Mouse (Mus musculus) heart, embryonic 14.5 days (tissue): Measurements from ENCODE around the gene Gabra4. TPM values are rescaled to one million over a fixed set of nuclear protein-coding genes. Genes with fewer than 3 reads are reported as not detected.
A peak's percentile ranks its signal among the peaks of the same experiment; 100 is the strongest.

Experiments used
- ATAC-seq: fragments of 200-750 bp; cut with Nextera tagmentation; 2 replicates; pipeline ENCODE4 v1.8.0; 2017; ENCODE audit warnings: low read depth, moderate TSS enrichment; ENCODE audit not compliant: insufficient number of reproducible peaks, insufficient read depth, low FRiP score
- H3K27ac ChIP-seq, 2 experiments: fragments of 200-500 bp in 1 of 2; fragments of 300-500 bp in 1 of 2; sonication (generic) in 1 of 2; replicated peaks in 1 of 2; 2 replicates each; pipeline ENCODE4 v1.5.1; 2012 to 2014; ENCODE audit warnings: low read depth in 2 of 2, low read length in 2 of 2, control low read depth in 1 of 2, mild to moderate bottlenecking in 1 of 2, mixed read lengths in 1 of 2; ENCODE audit not compliant: control insufficient read depth in 1 of 2, insufficient read depth in 1 of 2
- H3K27me3 ChIP-seq: fragments of 300-500 bp; sonication (generic); 2 replicates; pipeline ENCODE4 v1.6.1; 2014; ENCODE audit warnings: mild to moderate bottlenecking, low read length, control low read depth; ENCODE audit not compliant: control insufficient read depth, insufficient read depth
- H3K36me3 ChIP-seq: fragments of 300-500 bp; sonication (generic); 2 replicates; pipeline ENCODE4 v1.6.1; 2014; ENCODE audit warnings: mild to moderate bottlenecking, control low read depth, low read length, mixed read lengths; ENCODE audit not compliant: control insufficient read depth, insufficient read depth
- H3K4me1 ChIP-seq, 2 experiments: fragments of 200-500 bp in 1 of 2; fragments of 300-500 bp in 1 of 2; sonication (generic) in 1 of 2; 2 replicates each; pipeline ENCODE4 v1.6.1; 2012 to 2014; ENCODE audit warnings: low read length in 2 of 2, control low read depth in 1 of 2, mixed read lengths in 1 of 2; ENCODE audit not compliant: control insufficient read depth in 2 of 2, insufficient read depth in 2 of 2
- H3K4me2 ChIP-seq: fragments of 300-500 bp; sonication (generic); 2 replicates; pipeline ENCODE4 v1.6.1; 2014; ENCODE audit warnings: mild to moderate bottlenecking, low read length
- H3K4me3 ChIP-seq, 2 experiments: fragments of 200-500 bp in 1 of 2; fragments of 300-500 bp in 1 of 2; sonication (generic) in 1 of 2; 2 replicates each; pipeline ENCODE4 v1.5.1; 2012 to 2014; ENCODE audit warnings: low read length in 2 of 2, mild to moderate bottlenecking in 2 of 2, control low read depth in 1 of 2, low read depth in 1 of 2, moderate library complexity in 1 of 2; ENCODE audit not compliant: control insufficient read depth in 1 of 2, insufficient read depth in 1 of 2
- H3K9ac ChIP-seq: fragments of 300-500 bp; sonication (generic); 2 replicates; pipeline ENCODE4 v1.6.1; 2014; ENCODE audit warnings: mild to moderate bottlenecking, low read length
- H3K9me3 ChIP-seq: fragments of 300-500 bp; sonication (generic); 2 replicates; pipeline ENCODE4 v1.6.1; 2016; ENCODE audit warnings: low read length, control low read depth; ENCODE audit not compliant: control insufficient read depth
- WGBS: fragments of 180-500 bp; shearing (Covaris S2); extraction: QIAGEN DNeasy Blood & Tissue Kit; methylation state at CpG from one replicate; pipeline ENCODE4 v1.1.7; 2014; 5-methylcytosine and 5-hydroxymethylcytosine counted together
- polyA plus RNA-seq: library from polyadenylated mRNA; unstranded; fragments of >200 nt; fragmentation: Nextera tagmentation; extraction: Ambion mirVana; gene quantifications from 2 replicates; pipeline ENCODE4 v1.2.1, GENCODE M21; 2014

Gene Gabra4
- polyA plus RNA-seq, 1 experiment from 2014 or later = 5.2 TPM

GRCm38 (mm10) chr5:71654056-71654455 is 4.1 kb downstream of the Gabra4 start:
- Histone ChIP-seq H3K9ac (no peak overlapping the region), H3K27ac (no peak overlapping the region), H3K27me3 (no peaks in the 10 kb centered on the region; the same call in 1 of the 2 replicates), H3K4me3 (no peak overlapping the region), H3K4me2 (no peak overlapping the region), H3K9me3 (no peaks in the 10 kb centered on the region), H3K36me3 (no peaks in the 10 kb centered on the region), H3K4me1 (peaks cover 3 to 6% of the 10 kb centered on the region in 2 experiments; a peak in 2 of 4 replicates)
- ATAC-seq = no peak
- WGBS = 80% methylated on average over 5 of the region's 5 CpGs

GRCm38 (mm10) chr5:71648108-71648507 is 10.0 kb downstream of the Gabra4 start:
- no peaks in the 10 kb centered on the region for H3K27me3 ChIP-seq
- WGBS = 82% methylated on average over 2 of the region's 2 CpGs

GRCm38 (mm10) chr5:71639804-71640203 is 18.3 kb downstream of the Gabra4 start:
- H3K27me3 ChIP-seq = no peaks in the 10 kb centered on the region
- H3K4me2 ChIP-seq = no peak overlapping the region
- no peak overlapping the region for H3K9ac ChIP-seq
- no peaks in the 10 kb centered on the region for H3K36me3 ChIP-seq
- no peak for ATAC-seq
- no peak overlapping the region for H3K27ac ChIP-seq
- H3K4me1 ChIP-seq = no peaks in the 10 kb centered on the region
- no peak overlapping the region for H3K4me3 ChIP-seq
- 85% methylated on average over 10 of the region's 10 CpGs for WGBS
- no peaks in the 10 kb centered on the region for H3K9me3 ChIP-seq

More at GRCm38 (mm10) chr5:71648108-71648507, 10.0 kb downstream of the Gabra4 start:
- H3K4me1 ChIP-seq = no peaks in the 10 kb centered on the region
- H3K4me2 ChIP-seq = no peak overlapping the region
- ATAC-seq = no peak
- H3K27ac ChIP-seq = no peak overlapping the region
- no peak overlapping the region for H3K4me3 ChIP-seq
- H3K9me3 ChIP-seq = no peaks in the 10 kb centered on the region
- no peak overlapping the region for H3K9ac ChIP-seq
- no peaks in the 10 kb centered on the region for H3K36me3 ChIP-seq

- Histone ChIP-seq H3K9me3 (no peaks in the 10 kb centered on the region), H3K4me1 (no peaks in the 10 kb centered on the region), H3K36me3 (no peaks in the 10 kb centered on the region), H3K27ac (no peak overlapping the region), H3K4me3 (no peak overlapping the region), H3K4me2 (no peak overlapping the region), H3K9ac (no peak overlapping the region), H3K27me3 (no peaks in the 10 kb centered on the region)
- no peak for ATAC-seq
- WGBS = 80% methylated on average over 3 of the region's 3 CpGs
Measured at GRCm38 (mm10) chr5:71627820-71628219, 30.3 kb downstream of the Gabra4 start.

GRCm38 (mm10) chr5:71616734-71617133 is 41.4 kb downstream of the Gabra4 start:
- Histone ChIP-seq H3K27ac (no peak overlapping the region), H3K9ac (no peak overlapping the region), H3K36me3 (no peaks in the 10 kb centered on the region), H3K4me1 (peaks cover 0 to 6% of the 10 kb centered on the region in 2 experiments; a peak in 3 of 4 replicates), H3K4me3 (no peak overlapping the region), H3K9me3 (no peaks in the 10 kb centered on the region), H3K27me3 (no peaks in the 10 kb centered on the region), H3K4me2 (no peak overlapping the region)
- ATAC-seq = no peak
- WGBS = 35% methylated on average over 4 of the region's 4 CpGs

- peaks cover 0 to 6% of the 10 kb centered on the region in 2 experiments; a peak in 3 of 4 replicates for H3K4me1 ChIP-seq
- H3K27ac ChIP-seq = no peak overlapping the region
- 90% methylated on average over 1 of the region's 1 CpGs for WGBS
- no peak overlapping the region for H3K4me2 ChIP-seq
- H3K4me3 ChIP-seq = no peak overlapping the region
- ATAC-seq = no peak
- no peaks in the 10 kb centered on the region for H3K36me3 ChIP-seq
- H3K9me3 ChIP-seq = no peaks in the 10 kb centered on the region
- H3K9ac ChIP-seq = no peak overlapping the region
- no peaks in the 10 kb centered on the region for H3K27me3 ChIP-seq
Measured at GRCm38 (mm10) chr5:71614311-71614710, 43.8 kb downstream of the Gabra4 start.

- Histone ChIP-seq H3K9me3 (no peaks in the 10 kb centered on the region), H3K9ac (no peak overlapping the region), H3K4me1 (peaks cover 2 to 17% of the 10 kb centered on the region in 2 experiments), H3K27me3 (no peaks in the 10 kb centered on the region), H3K4me3 (no peak overlapping the region), H3K36me3 (no peaks in the 10 kb centered on the region), H3K4me2 (no peak overlapping the region), H3K27ac (no peak overlapping the region)
- WGBS = 89% methylated on average over 1 of the region's 1 CpGs
- ATAC-seq = no peak
Measured at GRCm38 (mm10) chr5:71608735-71609134, 49.4 kb downstream of the Gabra4 start.

GRCm38 (mm10) chr5:71606907-71607306 is 51.2 kb downstream of the Gabra4 start:
- no peak for ATAC-seq
- 44% methylated on average over 4 of the region's 4 CpGs for WGBS

More at GRCm38 (mm10) chr5:71606907-71607306, 51.2 kb downstream of the Gabra4 start:
- Histone ChIP-seq H3K27ac (peak overlapping the region; percentile 41 to 54; a peak in 3 of 4 replicates), H3K4me1 (peaks cover 2 to 17% of the 10 kb centered on the region in 2 experiments; a peak in 3 of 4 replicates), H3K9me3 (no peaks in the 10 kb centered on the region), H3K36me3 (no peaks in the 10 kb centered on the region), H3K27me3 (no peaks in the 10 kb centered on the region), H3K4me3 (no peak overlapping the region), H3K9ac (no peak overlapping the region), H3K4me2 (peak overlapping the region; percentile 11)
